Comparison of ENCODE assay signal across 8 mouse cellular contexts in the genomic region with DNA sequence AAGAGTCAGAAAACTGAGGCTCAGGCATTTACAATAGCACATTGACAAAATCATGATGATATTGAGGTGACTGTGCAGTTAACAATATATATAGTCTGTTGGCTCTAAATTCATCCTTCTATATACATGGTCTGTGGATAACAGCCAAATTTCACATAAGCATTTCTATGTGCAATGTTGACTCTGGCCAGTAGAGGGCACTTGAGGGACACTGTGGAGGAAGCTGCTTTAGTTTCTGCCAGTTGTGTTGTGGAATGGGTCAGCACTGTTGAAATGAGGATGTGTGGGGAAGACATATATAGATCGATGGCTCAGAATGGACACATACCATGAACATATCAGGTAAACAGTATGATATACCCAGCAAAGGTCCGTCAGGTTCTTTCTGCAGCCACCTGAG. TPM values are rescaled to one million over a fixed set of nuclear protein-coding genes. Genes with fewer than 3 reads are reported as not detected.
DNase-seq lines count a peak whose midpoint lies in the region.

No protein-coding gene starts in this region.

- intact Hi-C loops in heart, postnatal 14 days (cut with DNase I), result loop anchor here (10.0 kb wide), 2 partner anchors 178 to 638 kb away; no protein-coding TSS in a partner anchor
- intact Hi-C loops in left cerebral cortex, postnatal 36 days (cut with DNase I), result no loop called here

- peak; percentile 17 to 79 for DNase-seq in adrenal gland, adult (ENCODE audit: inconsistent age in 2 of 2, low spot score in 1 of 2)
- no peak for DNase-seq in adrenal gland, postnatal 4 days (ENCODE audit: low spot score in 2 of 2)
- DNase-seq in ovary, postnatal 14 days (ENCODE audit: low spot score), result peak; percentile 29
- DNase-seq in ovary, adult 18-20 months (ENCODE audit: low spot score), result no peak
- DNase-seq in cerebellum, adult 9-11 months, result peak; percentile 2
- DNase-seq in heart, postnatal 14 days, result peak; percentile 20 to 62
- DNase-seq in left cerebral cortex, postnatal 36 days (ENCODE audit: low spot score in 2 of 2), result peak; percentile 22 to 38
- DNase-seq in right cerebral cortex, postnatal 36 days (ENCODE audit: low spot score in 2 of 2), result peak; percentile 4 to 9

RNA-seq across cellular contexts. Expression of gene Hs6st2, which starts 54.8 kb away (rescaled TPM):
- 10 to 100 TPM in 1 of 2 experiments, 1 to 10 TPM in 1; 9.7 to 10.3 TPM for total RNA-seq in adrenal gland, postnatal 4 days (2021)
- total RNA-seq in heart, postnatal 14 days (2021), result 1 to 10 TPM; 2.2 to 2.5 TPM
- 10 to 100 TPM; 37.2 to 39.9 TPM for total RNA-seq in left cerebral cortex, postnatal 36 days (2021)

Comparison
In these comparisons a context has a peak if more than half of its experiments do, and no peak if none do; other contexts are left out.
1. DNase-seq: peak in adrenal gland, adult (2 of 2), ovary, postnatal 14 days (single experiment), cerebellum, adult 9-11 months (single experiment), heart, postnatal 14 days (2 of 2), left cerebral cortex, postnatal 36 days (2 of 2) and right cerebral cortex, postnatal 36 days (2 of 2); none in adrenal gland, postnatal 4 days (0 of 2) and ovary, adult 18-20 months (single experiment).